Mouse (Mus musculus) spleen, adult 2 months (tissue): Measurements from ENCODE around the gene Ubr1.
"Not testable (repeated sequence)": the region's sequence is repeated elsewhere in the genome, so short reads cannot be mapped to it uniquely, and the experiment has no call there.

ENCODE experiments used
- CTCF ChIP-seq: fragments of 200-500 bp; IDR thresholded peaks from 2 replicates; pipeline ENCODE4 v1.5.1; 2011; ENCODE audit warnings: mild to moderate bottlenecking, inconsistent platforms; ENCODE audit not compliant: insufficient read depth, insufficient read length, insufficient replicate concordance; ENCODE audit errors: extremely low read depth
- POLR2A ChIP-seq: fragments of 200-500 bp; IDR thresholded peaks from 2 replicates; pipeline ENCODE4 v1.6.1; 2011; ENCODE audit warnings: low read depth, low read length, inconsistent platforms

DNA sequence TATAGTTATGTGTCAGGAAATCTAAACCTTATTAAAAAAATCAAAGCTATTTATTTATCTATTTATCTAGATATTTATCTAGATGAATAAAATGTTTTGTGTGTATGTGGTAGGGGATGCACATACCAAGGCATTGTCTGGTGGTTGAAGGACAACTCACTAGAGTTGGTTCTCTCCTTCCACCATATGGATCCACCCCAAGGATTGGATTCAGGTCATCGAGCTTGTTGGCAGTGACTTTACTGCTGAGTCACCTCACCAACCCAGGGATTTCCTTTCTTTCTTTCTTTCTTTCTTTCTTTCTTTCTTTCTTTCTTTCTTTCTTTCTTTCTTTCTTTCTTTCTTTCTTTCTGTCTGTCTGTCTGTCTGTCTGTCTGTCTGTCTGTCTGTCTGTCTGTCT lies 26.1 kb upstream of the Ubr1 start:
- TF ChIP-seq CTCF, POLR2A: not testable (repeated sequence)
